ENCODE assay signal across 20 mouse cellular contexts in the genomic region with DNA sequence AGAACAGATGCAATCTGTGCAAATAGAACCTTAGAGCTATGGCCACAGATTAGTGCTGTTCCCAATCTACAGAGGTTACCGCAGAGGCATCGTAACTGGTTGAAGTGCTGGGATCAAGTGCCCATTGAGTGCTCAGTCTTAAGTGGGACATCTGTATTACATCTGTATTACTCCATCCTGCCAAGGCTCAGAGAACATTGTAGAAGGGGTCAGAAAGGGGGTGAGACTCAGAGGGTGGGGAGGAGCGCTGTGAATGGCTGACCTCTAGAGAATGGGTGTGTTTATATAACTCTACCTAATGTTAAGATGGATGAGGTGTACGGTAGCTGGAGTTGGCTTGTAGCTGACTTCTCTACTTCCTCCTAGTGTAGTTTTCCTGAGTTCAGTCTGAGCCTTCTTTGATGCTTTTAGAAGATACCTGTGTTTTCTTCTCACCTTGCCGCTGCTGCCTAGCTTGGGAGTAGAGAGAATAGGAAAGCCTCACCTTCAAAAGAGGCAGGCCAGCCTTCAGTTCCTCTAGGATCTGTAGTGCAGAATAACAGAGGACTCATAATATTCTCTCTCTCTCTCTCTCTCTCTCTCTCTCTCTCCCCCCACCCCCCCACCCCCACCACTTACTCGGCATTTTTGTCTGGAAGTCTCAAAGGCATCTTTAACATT.
"Had no signal": no experiment of that assay in that cellular context is flagged by ENCODE, and none has a peak within 500 bp of the region (broad histone marks: within the 10 kb centered on the region; RNA-seq: fewer than 3 reads in every experiment).

No protein-coding gene starts in this region.

- ATAC-seq: hindbrain, postnatal 0 days; inflammation-experienced regulatory T-cells, adult 6 months; intestine, embryonic 16.5 days; liver, postnatal 0 days had no signal

- H3K9ac ChIP-seq: limb, embryonic 12.5 days; limb, embryonic 15.5 days; liver, embryonic 14.5 days; liver, postnatal 0 days; midbrain, embryonic 12.5 days; neural tube, embryonic 12.5 days; neural tube, embryonic 15.5 days; stomach, embryonic 15.5 days had no signal

- H3K4me2 ChIP-seq: limb, embryonic 12.5 days; limb, embryonic 15.5 days; liver, embryonic 11.5 days; midbrain, embryonic 12.5 days; neural tube, embryonic 12.5 days; neural tube, embryonic 15.5 days; stomach, embryonic 15.5 days had no signal

- H3K4me3 ChIP-seq: limb, embryonic 12.5 days; limb, embryonic 15.5 days; midbrain, embryonic 12.5 days; neural tube, embryonic 12.5 days; neural tube, embryonic 15.5 days; stomach, embryonic 15.5 days had no signal

- H3K27ac ChIP-seq: hindbrain, postnatal 0 days; limb, embryonic 12.5 days; limb, embryonic 15.5 days; liver, embryonic 14.5 days; midbrain, embryonic 12.5 days; neural tube, embryonic 12.5 days; neural tube, embryonic 15.5 days; stomach, embryonic 15.5 days had no signal

- H3K9me3 ChIP-seq: limb, embryonic 12.5 days; limb, embryonic 15.5 days; midbrain, embryonic 12.5 days; neural tube, embryonic 12.5 days; stomach, embryonic 15.5 days had no signal

- H3K36me3 ChIP-seq: limb, embryonic 12.5 days; midbrain, embryonic 12.5 days; neural tube, embryonic 12.5 days; stomach, embryonic 15.5 days had no signal

- DNase-seq: kidney, adult 18-20 months; kidney, adult 9 months; kidney, postnatal 14 days; kidney, postnatal 4 days; liver, postnatal 0 days; right cerebral cortex, postnatal 14 days; right cerebral cortex, postnatal 4 days; thymus, adult 18-20 months; thymus, postnatal 36 days had no signal

- H3K27me3 ChIP-seq: limb, embryonic 12.5 days; limb, embryonic 15.5 days; midbrain, embryonic 12.5 days; neural tube, embryonic 12.5 days; neural tube, embryonic 15.5 days; stomach, embryonic 15.5 days had no signal

- H3K4me1 ChIP-seq: limb, embryonic 12.5 days; limb, embryonic 15.5 days; midbrain, embryonic 12.5 days; neural tube, embryonic 12.5 days; neural tube, embryonic 15.5 days; stomach, embryonic 15.5 days had no signal
